Mouse (Mus musculus): ENCODE results near the gene Arl6ip4. TPM values are rescaled to one million over a fixed set of nuclear protein-coding genes. Genes with fewer than 3 reads are reported as not detected.

Arl6ip4 gene
- polyA plus RNA-seq (2017; shearing (Covaris generic)): 45.2 TPM

GRCm38 (mm10) chr5:124115990-124116845 is at the start of gene Arl6ip4:
TSS of gene Arl6ip4 (plus strand) at chr5:124116089.

DNA sequence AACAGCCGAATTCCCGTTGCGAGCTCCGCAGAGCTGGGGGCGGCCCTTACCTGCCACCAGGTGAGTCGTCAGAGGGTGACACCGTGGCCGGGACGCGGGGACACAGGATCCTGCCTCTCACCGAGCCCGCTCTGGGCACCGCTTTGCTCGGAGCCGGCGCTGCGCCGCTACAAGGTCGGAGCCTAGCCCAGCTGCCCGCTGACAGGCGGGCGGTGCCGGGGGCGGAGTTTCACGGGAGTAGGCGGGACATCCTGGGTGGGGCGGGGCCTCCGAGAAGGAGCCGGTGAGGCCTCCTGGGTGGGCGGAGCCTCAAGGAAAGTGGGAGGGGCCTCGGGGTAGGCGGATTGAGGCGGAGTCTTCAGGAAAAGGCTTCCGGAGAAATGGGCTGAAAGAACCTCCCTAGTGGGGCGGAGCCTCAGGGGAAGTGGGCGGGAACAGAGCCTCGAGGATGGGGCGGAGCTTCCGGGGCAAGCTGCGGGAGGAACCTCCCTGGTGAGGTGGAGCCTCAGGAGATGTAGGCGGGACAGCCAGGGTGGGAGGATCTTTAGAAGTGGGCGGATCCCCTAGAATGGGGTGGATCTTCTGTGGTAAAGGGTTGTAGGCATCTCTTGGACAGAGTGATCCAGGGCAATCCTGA is 20.2 kb upstream of the Arl6ip4 start, which contains the start of gene Abcb9:
Gene Abcb9, minus strand, starts transcription at position 203 of the 637 bp plus-strand sequence.

DNA sequence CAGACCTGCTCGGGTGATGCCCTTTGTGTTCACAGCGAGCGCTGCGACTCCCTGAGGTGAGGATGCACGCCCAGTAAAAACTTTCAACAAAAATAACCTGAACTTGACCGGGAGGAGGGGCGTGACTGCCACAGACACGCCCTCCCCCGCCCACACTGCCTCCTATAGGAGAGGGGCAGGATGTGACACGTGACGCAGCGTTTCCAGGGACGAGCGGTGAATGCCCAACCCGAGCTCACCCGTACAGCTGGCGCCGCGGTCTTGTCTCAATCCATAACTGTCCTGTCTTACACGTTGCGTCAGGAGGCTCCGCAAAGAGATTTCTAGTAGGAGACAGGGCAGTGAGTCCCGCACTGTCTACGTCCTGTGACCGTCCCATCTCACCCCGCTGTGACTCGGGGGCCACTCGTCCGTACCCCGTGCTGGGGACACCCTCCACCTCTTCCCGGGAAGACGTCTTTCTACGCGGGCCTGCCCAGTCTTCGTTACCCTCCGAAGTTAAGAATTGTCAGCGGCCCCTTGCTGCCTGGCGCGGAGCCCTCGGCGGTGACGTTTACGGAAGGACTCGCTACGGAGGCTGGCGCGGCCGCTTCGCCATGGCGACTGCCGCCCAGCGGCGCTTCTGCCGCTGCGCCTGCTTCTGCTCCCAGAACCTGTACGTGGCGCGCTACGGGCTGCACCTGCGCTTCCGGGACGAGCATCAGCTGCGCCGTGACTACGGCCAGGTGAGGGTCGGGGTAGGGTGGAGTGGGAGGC is 4.0 kb upstream of the Arl6ip4 start, which contains the start of gene Ogfod2:
Gene Ogfod2, plus strand, starts transcription at position 556 of the 756 bp plus-strand sequence.

Other genes with a start within 250 kb of the Arl6ip4 start
- gene Hcar1, start 236.1 kb upstream of the Arl6ip4 start, polyA plus RNA-seq (2017; shearing (Covaris generic)): not detected
- gene Denr, start 208.9 kb upstream of the Arl6ip4 start, polyA plus RNA-seq (2017; shearing (Covaris generic)): 65.3 TPM
- gene Gm43518, start 188.7 kb upstream of the Arl6ip4 start, polyA plus RNA-seq (2017; shearing (Covaris generic)): 6.5 TPM
- gene Ccdc62, start 185.4 kb upstream of the Arl6ip4 start, polyA plus RNA-seq (2017; shearing (Covaris generic)): 5.0 TPM
- gene Hip1r, start 142.5 kb upstream of the Arl6ip4 start, polyA plus RNA-seq (2017; shearing (Covaris generic)): 82.2 TPM
- 3,903 TPM for gene Vps37b, start 83.8 kb upstream of the Arl6ip4 start, polyA plus RNA-seq (2017; shearing (Covaris generic))
- gene Abcb9, start 20.3 kb upstream of the Arl6ip4 start, polyA plus RNA-seq (2017; shearing (Covaris generic)): 116 TPM
- 31.5 TPM for gene Ogfod2, start 3.8 kb upstream of the Arl6ip4 start, polyA plus RNA-seq (2017; shearing (Covaris generic))
- 11.3 TPM for gene Pitpnm2, start 133.7 kb downstream of the Arl6ip4 start, polyA plus RNA-seq (2017; shearing (Covaris generic))
- 22.7 TPM for gene Mphosph9, start 211.9 kb downstream of the Arl6ip4 start, polyA plus RNA-seq (2017; shearing (Covaris generic))
- gene 2810006K23Rik, start 212.0 kb downstream of the Arl6ip4 start, polyA plus RNA-seq (2017; shearing (Covaris generic)): 2.5 TPM
- 119 TPM for gene Cdk2ap1, start 247.0 kb downstream of the Arl6ip4 start, polyA plus RNA-seq (2017; shearing (Covaris generic))